Mouse (Mus musculus): ENCODE data around the gene Znfx1. TPM values are rescaled to one million over a fixed set of nuclear protein-coding genes. Genes with fewer than 3 reads are reported as not detected.

Gene Znfx1
- polyA plus RNA-seq (2015; fragmentation: Nextera tagmentation; extraction: Ambion mirVana) = 7.6 and 8.8 TPM in 2 replicates

GRCm38 (mm10) chr2:167062965-167063880 is at the start of gene Znfx1:
Znfx1 (minus strand) TSS chr2:167063015.
- Histone ChIP-seq H3K36me3 (ENCODE audit: control insufficient read depth, insufficient read depth) (peaks cover 24% of the 10 kb centered on the region), H3K4me3 (ENCODE audit: low read length) (peak within 1 kb of the TSS; percentile 93), H3K9ac (ENCODE audit: low read length) (peak within 1 kb of the TSS; percentile 97), H3K9me3 (replicated peaks; ENCODE audit: control insufficient read depth, low read length) (no peaks in the 10 kb centered on the region), H3K4me1 (ENCODE audit: control insufficient read depth, insufficient read depth, low read length) (peaks cover 30% of the 10 kb centered on the region), H3K27ac (ENCODE audit: low read length) (peak within 1 kb of the TSS; percentile 96), H3K4me2 (ENCODE audit: low read depth, low read length) (peak within 1 kb of the TSS; percentile 96), H3K27me3 (ENCODE audit: control insufficient read depth, insufficient read depth, low read length) (no peaks in the 10 kb centered on the region)
- ATAC-seq (replicated peaks; ENCODE audit: extremely low read depth, insufficient read depth, low FRiP score) = peak; percentile 93
- WGBS = under 1% methylated on average over 57 of the region's 57 CpGs

GRCm38 (mm10) chr2:167112259-167112658 is 49.4 kb upstream of the Znfx1 start:
- H3K4me2 ChIP-seq (ENCODE audit: low read depth, low read length) = no peak overlapping the region
- no peak overlapping the region for H3K27ac ChIP-seq (ENCODE audit: low read length)
- H3K27me3 ChIP-seq (ENCODE audit: control insufficient read depth, insufficient read depth, low read length) = no peaks in the 10 kb centered on the region
- no peaks in the 10 kb centered on the region for H3K36me3 ChIP-seq (ENCODE audit: control insufficient read depth, insufficient read depth)
- no peak overlapping the region for H3K9ac ChIP-seq (ENCODE audit: low read length)
- no peaks in the 10 kb centered on the region; the same call in 1 of the 2 replicates for H3K9me3 ChIP-seq (replicated peaks; ENCODE audit: control insufficient read depth, low read length)
- 58% methylated on average over 7 of the region's 7 CpGs for WGBS
- ATAC-seq (replicated peaks; ENCODE audit: extremely low read depth, insufficient read depth, low FRiP score) = no peak
- no peak overlapping the region for H3K4me3 ChIP-seq (ENCODE audit: low read length)
- H3K4me1 ChIP-seq (ENCODE audit: control insufficient read depth, insufficient read depth, low read length) = no peaks in the 10 kb centered on the region

- WGBS = 76% methylated on average over 8 of the region's 8 CpGs
- H3K27me3 ChIP-seq (ENCODE audit: control insufficient read depth, insufficient read depth, low read length) = no peaks in the 10 kb centered on the region
- no peak overlapping the region for H3K9ac ChIP-seq (ENCODE audit: low read length)
- H3K27ac ChIP-seq (ENCODE audit: low read length) = no peak overlapping the region
- no peak overlapping the region for H3K4me2 ChIP-seq (ENCODE audit: low read depth, low read length)
- no peaks in the 10 kb centered on the region; the same call in 1 of the 2 replicates for H3K9me3 ChIP-seq (replicated peaks; ENCODE audit: control insufficient read depth, low read length)
- no peaks in the 10 kb centered on the region for H3K4me1 ChIP-seq (ENCODE audit: control insufficient read depth, insufficient read depth, low read length)
- ATAC-seq (replicated peaks; ENCODE audit: extremely low read depth, insufficient read depth, low FRiP score) = no peak
- H3K4me3 ChIP-seq (ENCODE audit: low read length) = no peak overlapping the region
- 0 out of 2 replicates have a peak, but pooled peaks cover 2% of the 10 kb centered on the region for H3K36me3 ChIP-seq (ENCODE audit: control insufficient read depth, insufficient read depth)
Observed at GRCm38 (mm10) chr2:167109506-167109905, 46.7 kb upstream of the Znfx1 start.

GRCm38 (mm10) chr2:167103546-167103945 is 40.7 kb upstream of the Znfx1 start:
- 36% methylated on average over 7 of the region's 7 CpGs for WGBS
- H3K9ac ChIP-seq (ENCODE audit: low read length) = no peak overlapping the region
- no peaks in the 10 kb centered on the region; the same call in 1 of the 2 replicates for H3K9me3 ChIP-seq (replicated peaks; ENCODE audit: control insufficient read depth, low read length)
- no peak overlapping the region for H3K27ac ChIP-seq (ENCODE audit: low read length)
- ATAC-seq (replicated peaks; ENCODE audit: extremely low read depth, insufficient read depth, low FRiP score) = no peak
- no peak overlapping the region for H3K4me3 ChIP-seq (ENCODE audit: low read length)
- H3K36me3 ChIP-seq (ENCODE audit: control insufficient read depth, insufficient read depth) = 0 out of 2 replicates have a peak, but pooled peaks cover 2% of the 10 kb centered on the region
- no peak overlapping the region for H3K4me2 ChIP-seq (ENCODE audit: low read depth, low read length)
- no peaks in the 10 kb centered on the region for H3K27me3 ChIP-seq (ENCODE audit: control insufficient read depth, insufficient read depth, low read length)
- no peaks in the 10 kb centered on the region for H3K4me1 ChIP-seq (ENCODE audit: control insufficient read depth, insufficient read depth, low read length)

- no peaks in the 10 kb centered on the region for H3K4me1 ChIP-seq (ENCODE audit: control insufficient read depth, insufficient read depth, low read length)
- no peak for ATAC-seq (replicated peaks; ENCODE audit: extremely low read depth, insufficient read depth, low FRiP score)
- no peak overlapping the region for H3K27ac ChIP-seq (ENCODE audit: low read length)
- H3K4me3 ChIP-seq (ENCODE audit: low read length) = 0 out of 2 replicates have a peak overlapping the region, but pooled peaks have one; percentile 15
- H3K36me3 ChIP-seq (ENCODE audit: control insufficient read depth, insufficient read depth) = 0 out of 2 replicates have a peak, but pooled peaks cover 2% of the 10 kb centered on the region
- H3K27me3 ChIP-seq (ENCODE audit: control insufficient read depth, insufficient read depth, low read length) = no peaks in the 10 kb centered on the region
- no peaks in the 10 kb centered on the region; the same call in 1 of the 2 replicates for H3K9me3 ChIP-seq (replicated peaks; ENCODE audit: control insufficient read depth, low read length)
- 59% methylated on average over 17 of the region's 17 CpGs for WGBS
- peak overlapping the region; percentile 40; the same call in 1 of the 2 replicates for H3K4me2 ChIP-seq (ENCODE audit: low read depth, low read length)
- no peak overlapping the region for H3K9ac ChIP-seq (ENCODE audit: low read length)
Observed at GRCm38 (mm10) chr2:167101743-167102441, 39.1 kb upstream of the Znfx1 start.

GRCm38 (mm10) chr2:167094688-167095087 is 31.9 kb upstream of the Znfx1 start:
- ATAC-seq (replicated peaks; ENCODE audit: extremely low read depth, insufficient read depth, low FRiP score) = no peak
- H3K36me3 ChIP-seq (ENCODE audit: control insufficient read depth, insufficient read depth) = no peaks in the 10 kb centered on the region
- 72% methylated on average over 4 of the region's 4 CpGs for WGBS
- H3K4me3 ChIP-seq (ENCODE audit: low read length) = no peak overlapping the region
- no peak overlapping the region for H3K4me2 ChIP-seq (ENCODE audit: low read depth, low read length)
- H3K9me3 ChIP-seq (replicated peaks; ENCODE audit: control insufficient read depth, low read length) = no peaks in the 10 kb centered on the region
- no peak overlapping the region for H3K27ac ChIP-seq (ENCODE audit: low read length)
- no peaks in the 10 kb centered on the region for H3K4me1 ChIP-seq (ENCODE audit: control insufficient read depth, insufficient read depth, low read length)
- no peak overlapping the region for H3K9ac ChIP-seq (ENCODE audit: low read length)
- no peaks in the 10 kb centered on the region for H3K27me3 ChIP-seq (ENCODE audit: control insufficient read depth, insufficient read depth, low read length)

- Histone ChIP-seq H3K27ac (ENCODE audit: low read length) (no peak overlapping the region), H3K4me1 (ENCODE audit: control insufficient read depth, insufficient read depth, low read length) (no peaks in the 10 kb centered on the region), H3K9ac (ENCODE audit: low read length) (no peak overlapping the region), H3K27me3 (ENCODE audit: control insufficient read depth, insufficient read depth, low read length) (no peaks in the 10 kb centered on the region), H3K9me3 (replicated peaks; ENCODE audit: control insufficient read depth, low read length) (no peaks in the 10 kb centered on the region), H3K4me2 (ENCODE audit: low read depth, low read length) (no peak overlapping the region), H3K36me3 (ENCODE audit: control insufficient read depth, insufficient read depth) (no peaks in the 10 kb centered on the region), H3K4me3 (ENCODE audit: low read length) (no peak overlapping the region)
- no peak for ATAC-seq (replicated peaks; ENCODE audit: extremely low read depth, insufficient read depth, low FRiP score)
- 78% methylated on average over 13 of the region's 13 CpGs for WGBS
Observed at GRCm38 (mm10) chr2:167093171-167093900, 30.5 kb upstream of the Znfx1 start.

- no peaks in the 10 kb centered on the region for H3K4me1 ChIP-seq (ENCODE audit: control insufficient read depth, insufficient read depth, low read length)
- H3K4me2 ChIP-seq (ENCODE audit: low read depth, low read length) = no peak overlapping the region
- no peak for ATAC-seq (replicated peaks; ENCODE audit: extremely low read depth, insufficient read depth, low FRiP score)
- WGBS = 70% methylated on average over 1 of the region's 1 CpGs
- no peaks in the 10 kb centered on the region for H3K9me3 ChIP-seq (replicated peaks; ENCODE audit: control insufficient read depth, low read length)
- H3K36me3 ChIP-seq (ENCODE audit: control insufficient read depth, insufficient read depth) = no peaks in the 10 kb centered on the region
- H3K27me3 ChIP-seq (ENCODE audit: control insufficient read depth, insufficient read depth, low read length) = no peaks in the 10 kb centered on the region; the same call in 1 of the 2 replicates
- no peak overlapping the region for H3K27ac ChIP-seq (ENCODE audit: low read length)
- no peak overlapping the region for H3K4me3 ChIP-seq (ENCODE audit: low read length)
- no peak overlapping the region for H3K9ac ChIP-seq (ENCODE audit: low read length)
Observed at GRCm38 (mm10) chr2:167090271-167090670, 27.5 kb upstream of the Znfx1 start.
